ENCODE assay signal across 8 mouse cellular contexts in genomic region chr15:12117242-12118092, GRCm38 (mm10). TPM values are rescaled to one million over a fixed set of nuclear protein-coding genes. Genes with fewer than 3 reads are reported as not detected.
A peak's percentile ranks its signal among the peaks of the same experiment; 100 is the strongest.
DNase-seq lines count a peak whose midpoint lies in the region; ATAC-seq and TF ChIP-seq lines count a peak whose summit lies in the region.

Gene Zfr, plus strand, starts transcription at chr15:12117831.

- peaks cover 4 to 7% of the 10 kb centered on the region in 2 experiments; a peak in 1 of 4 replicates for H3K4me1 ChIP-seq in ES-E14 (ENCODE audit: control insufficient read depth in 2 of 2, insufficient read depth in 2 of 2, low read length in 2 of 2, poor library complexity in 1 of 2)
- H3K4me1 ChIP-seq in forebrain, embryonic 16.5 days (replicated peaks; ENCODE audit: control insufficient read depth, insufficient read depth, low read length): peaks cover 9% of the 10 kb centered on the region
- H3K4me1 ChIP-seq in lung, embryonic 14.5 days (ENCODE audit: insufficient read depth): no peaks in the 10 kb centered on the region
- H3K4me1 ChIP-seq in olfactory bulb, adult 2 months (ENCODE audit: control insufficient read depth, insufficient read depth, low read length): peaks cover 5% of the 10 kb centered on the region
- peaks cover 7% of the 10 kb centered on the region for H3K4me1 ChIP-seq in thymus, adult 2 months (replicated peaks; ENCODE audit: control insufficient read depth, insufficient read depth, low read length)

- peak within 1 kb of the TSS; percentile 94 to 98 for H3K4me3 ChIP-seq in ES-E14 (ENCODE audit: insufficient read depth in 1 of 2, low read depth in 1 of 2, low read length in 2 of 2, poor library complexity in 1 of 2, severe bottlenecking in 1 of 2)
- H3K4me3 ChIP-seq in forebrain, embryonic 16.5 days (replicated peaks; ENCODE audit: low read length): peak within 1 kb of the TSS; percentile 73
- peak within 1 kb of the TSS; percentile 96 for H3K4me3 ChIP-seq in layer of hippocampus, adult 2 months
- peak within 1 kb of the TSS; percentile 99 for H3K4me3 ChIP-seq in lung, embryonic 14.5 days (ENCODE audit: low read depth, low read length)
- peak within 1 kb of the TSS; percentile 89 for H3K4me3 ChIP-seq in olfactory bulb, adult 2 months (ENCODE audit: insufficient read depth, low read depth, low read length)
- peak within 1 kb of the TSS; percentile 95 for H3K4me3 ChIP-seq in thymus, adult 2 months (ENCODE audit: control insufficient read depth, insufficient read depth, low read length)

- peak; percentile 75 for DNase-seq in ES-E14 (ENCODE audit: low read depth, low spot score)
- peak; percentile 95 for DNase-seq in cerebellum, adult 11-12 months
- peak; percentile 91 to 97 for DNase-seq in heart, postnatal 36 days
- DNase-seq in layer of hippocampus, adult 2 months (ENCODE audit: low spot score in 2 of 2): peak; percentile 89 to 94
- peak; percentile 95 for DNase-seq in lung, embryonic 14.5 days
- peak; percentile 94 for DNase-seq in thymus, adult 2 months

- no peaks in the 10 kb centered on the region for H3K36me3 ChIP-seq in ES-E14 (ENCODE audit: control insufficient read depth, insufficient read depth, low read length, poor library complexity, severe bottlenecking)
- no peaks in the 10 kb centered on the region for H3K36me3 ChIP-seq in forebrain, embryonic 16.5 days (ENCODE audit: control insufficient read depth, insufficient read depth)
- H3K36me3 ChIP-seq in lung, embryonic 14.5 days (ENCODE audit: insufficient read depth): peaks cover 6% of the 10 kb centered on the region
- no peaks in the 10 kb centered on the region for H3K36me3 ChIP-seq in thymus, adult 2 months (ENCODE audit: control insufficient read depth, insufficient read depth, low read length)

- H3K27me3 ChIP-seq in forebrain, embryonic 16.5 days (replicated peaks; ENCODE audit: control insufficient read depth, insufficient read depth, low read length): no peaks in the 10 kb centered on the region
- H3K27me3 ChIP-seq in lung, embryonic 14.5 days (ENCODE audit: insufficient read depth, low read length): no peaks in the 10 kb centered on the region
- H3K27me3 ChIP-seq in thymus, adult 2 months (ENCODE audit: control insufficient read depth, insufficient read depth, low read length): no peaks in the 10 kb centered on the region

- no peaks in the 10 kb centered on the region for H3K9me3 ChIP-seq in ES-E14 (ENCODE audit: control insufficient read depth, insufficient read depth, low read depth, low read length)
- H3K9me3 ChIP-seq in forebrain, embryonic 16.5 days (ENCODE audit: control insufficient read depth, low read length): no peaks in the 10 kb centered on the region
- H3K9me3 ChIP-seq in lung, embryonic 14.5 days (ENCODE audit: low read depth, low read length): no peaks in the 10 kb centered on the region

- peak within 1 kb of the TSS; percentile 93 for H3K4me2 ChIP-seq in forebrain, embryonic 16.5 days (ENCODE audit: low read length)
- peak within 1 kb of the TSS; percentile 80 for H3K4me2 ChIP-seq in lung, embryonic 14.5 days

- in situ Hi-C loops in ES-E14 (cut with MboI; ENCODE audit: low sequenced_read_pairs in 2 of 2, unreplicated experiment in 2 of 2): no loop called here

- WGBS in forebrain, embryonic 16.5 days: under 1% methylated on average over 53 of the region's 59 CpGs
- under 1% methylated on average over 59 of the region's 59 CpGs for WGBS in lung, embryonic 14.5 days
- WGBS in olfactory bulb, adult 2 months: under 1% methylated on average over 55 of the region's 59 CpGs
- under 1% methylated on average over 59 of the region's 59 CpGs for WGBS in thymus, adult 2 months

- peak; percentile 66 for TF ChIP-seq CTCF in layer of hippocampus, adult 2 months (conservative IDR thresholded peaks at IDR 0.05)
- peak; percentile 49 for TF ChIP-seq CTCF in lung, embryonic 14.5 days (IDR thresholded peaks at IDR 0.05; ENCODE audit: low read depth)
- no peak for TF ChIP-seq CTCF in olfactory bulb, adult 2 months (IDR thresholded peaks at IDR 0.05; ENCODE audit: insufficient read depth, low read depth, low read length)
- TF ChIP-seq CTCF in thymus, adult 2 months (IDR thresholded peaks at IDR 0.05; ENCODE audit: borderline replicate concordance, control insufficient read depth, extremely low read depth, insufficient read depth, low read length, poor library complexity): peak; percentile 65; the same call in 1 of the 2 replicates

- TF ChIP-seq POLR2A in olfactory bulb, adult 2 months (IDR thresholded peaks at IDR 0.05; ENCODE audit: insufficient read depth, low read depth, low read length): peak; percentile 62
- peak; percentile 91 for TF ChIP-seq POLR2A in thymus, adult 2 months (IDR thresholded peaks at IDR 0.05; ENCODE audit: control insufficient read depth, extremely low read depth, insufficient read depth, low read length, poor library complexity)

- ATAC-seq in forebrain, embryonic 16.5 days: peak; percentile 96
- peak; percentile 93 for ATAC-seq in lung, embryonic 14.5 days (ENCODE audit: insufficient read depth)

- peak within 1 kb of the TSS; percentile 91 for H3K27ac ChIP-seq in ES-E14 (ENCODE audit: insufficient read depth, low read depth, low read length, poor library complexity, severe bottlenecking)
- H3K27ac ChIP-seq in forebrain, embryonic 16.5 days (ENCODE audit: low read length): peak within 1 kb of the TSS; percentile 91
- peak within 1 kb of the TSS; percentile 100 for H3K27ac ChIP-seq in layer of hippocampus, adult 2 months
- peak within 1 kb of the TSS; percentile 96 for H3K27ac ChIP-seq in lung, embryonic 14.5 days (ENCODE audit: low read depth)
- H3K27ac ChIP-seq in olfactory bulb, adult 2 months (ENCODE audit: insufficient read depth, low read depth, low read length): peak within 1 kb of the TSS; percentile 95
- H3K27ac ChIP-seq in thymus, adult 2 months (ENCODE audit: control insufficient read depth, insufficient read depth, low read length): peak within 1 kb of the TSS; percentile 22

- peak within 1 kb of the TSS; percentile 96 for H3K9ac ChIP-seq in ES-E14 (ENCODE audit: insufficient read depth, low read depth, low read length, poor library complexity, severe bottlenecking)
- H3K9ac ChIP-seq in forebrain, embryonic 16.5 days (replicated peaks; ENCODE audit: low read depth, low read length): peak within 1 kb of the TSS; percentile 95
- H3K9ac ChIP-seq in lung, embryonic 14.5 days: peak within 1 kb of the TSS; percentile 99

- intact Hi-C loops in heart, postnatal 36 days (cut with DNase I): loop anchor here (5.0 to 10.0 kb wide), 2 partner anchors 205 to 723 kb away; partner anchors contain the start of genes 1810049J17Rik, Golph3 and Tars

TF ChIP-seq in ES-E14, 5 proteins besides CTCF, POLR2A, EP300 and RAD21:
- TF ChIP-seq ZNF384 (IDR thresholded peaks at IDR 0.05; ENCODE audit: low read depth, low read length): no peak
- TF ChIP-seq MAFK (IDR thresholded peaks at IDR 0.05; ENCODE audit: insufficient read depth, low read depth, low read length): no peak
- TF ChIP-seq HCFC1 (IDR thresholded peaks at IDR 0.05; ENCODE audit: borderline replicate concordance, insufficient read depth, low read length): peak; percentile 91
- no peak for TF ChIP-seq CHD2 (IDR thresholded peaks at IDR 0.05; ENCODE audit: low read depth, low read length)
- no peak for TF ChIP-seq ZC3H11A (IDR thresholded peaks at IDR 0.05; ENCODE audit: borderline replicate concordance, low read depth, low read length)

RNA-seq across cellular contexts. Expression of gene Zfr, which starts in this region (rescaled TPM):
- 56.7 and 66.8 TPM in 2 replicates for total RNA-seq in ES-E14 (2012; rRNA removed)
- 124 and 142 TPM in 2 replicates for polyA plus RNA-seq in forebrain, embryonic 16.5 days (2015; fragmentation: Nextera tagmentation; extraction: Ambion mirVana)
- total RNA-seq in heart, postnatal 36 days (2021): 10 to 100 TPM; 73.9 to 84.0 TPM
- 100 to 1,000 TPM; 357 TPM for total RNA-seq in layer of hippocampus, adult 2 months (2021)
- 148 and 158 TPM in 2 replicates for polyA plus RNA-seq in lung, embryonic 14.5 days (2014; fragmentation: Nextera tagmentation; extraction: Ambion mirVana)
- 546 TPM in 1 of 2 replicates, not detected in the other for polyA plus RNA-seq in olfactory bulb, adult 2 months (2012; ENCODE audit: insufficient read depth, insufficient read length, low replicate concordance, missing spikeins)
- 218 and 232 TPM in 2 replicates for polyA plus RNA-seq in thymus, adult 2 months (2012; rRNA removed)

Comparison
In these comparisons a context has a peak if more than half of its experiments do, and no peak if none do; other contexts are left out.
1. Peak in every context shown above with its lines: DNase-seq, ATAC-seq, H3K4me3 ChIP-seq and H3K27ac ChIP-seq.
2. H3K27ac ChIP-seq: peak in every context shown above with its lines; median percentile 100 in layer of hippocampus, adult 2 months; 96 in lung, embryonic 14.5 days; 95 in olfactory bulb, adult 2 months; 91 in ES-E14; 91 in forebrain, embryonic 16.5 days; 22 in thymus, adult 2 months.